Mouse (Mus musculus) midbrain, embryonic 10.5 days (tissue): ENCODE measurements around the gene Zfp982. TPM values are rescaled to one million over a fixed set of nuclear protein-coding genes. Genes with fewer than 3 reads are reported as not detected.
"Not testable (repeated sequence)": the region's sequence is repeated elsewhere in the genome, so short reads cannot be mapped to it uniquely, and the experiment has no call there.

Source experiments
- DNase-seq: peaks from one replicate; pipeline ENCODE4 v3.0.0-alpha.2; 2017; ENCODE audit warnings: low spot score
- H3K27ac ChIP-seq: fragments of 300-500 bp; sonication (generic); replicated peaks from 2 replicates; pipeline ENCODE4 v1.5.1; 2016; ENCODE audit warnings: mild to moderate bottlenecking
- H3K27me3 ChIP-seq: fragments of 300-500 bp; sonication (generic); 2 replicates; pipeline ENCODE4 v1.6.1; 2016; ENCODE audit warnings: low read depth, mild to moderate bottlenecking; ENCODE audit not compliant: poor library complexity, severe bottlenecking
- H3K36me3 ChIP-seq: fragments of 300-500 bp; sonication (generic); 2 replicates; pipeline ENCODE4 v1.6.1; 2016; ENCODE audit warnings: mild to moderate bottlenecking, moderate library complexity
- H3K4me1 ChIP-seq: fragments of 300-500 bp; sonication (generic); 2 replicates; pipeline ENCODE4 v1.6.1; 2016
- H3K4me3 ChIP-seq: fragments of 300-500 bp; sonication (generic); 2 replicates; pipeline ENCODE4 v1.5.1; 2016; ENCODE audit warnings: mild to moderate bottlenecking, moderate library complexity
- H3K9me3 ChIP-seq: fragments of 300-500 bp; sonication (generic); replicated peaks from 2 replicates; pipeline ENCODE4 v1.6.1; 2016; ENCODE audit warnings: mild to moderate bottlenecking
- WGBS: fragments of 180-500 bp; shearing (Covaris S2); methylation state at CpG from one replicate; pipeline ENCODE4 v1.1.7; 2016; 5-methylcytosine and 5-hydroxymethylcytosine counted together
- polyA plus RNA-seq: library from polyadenylated mRNA; unstranded; fragments of >200 nt; fragmentation: Nextera tagmentation; extraction: Ambion mirVana; gene quantifications from 2 replicates; pipeline ENCODE4 v1.2.1, GENCODE M21; 2016

Gene Zfp982
- polyA plus RNA-seq, 1 experiment from 2014 or later, result 6.5 TPM

GRCm38 (mm10) chr4:147525125-147525524 lies 32.9 kb downstream of the Zfp982 start:
- H3K27ac ChIP-seq, result no peak overlapping the region
- peaks cover 96% of the 10 kb centered on the region for H3K9me3 ChIP-seq

GRCm38 (mm10) chr4:147530366-147530765 lies 38.1 kb downstream of the Zfp982 start:
- Histone ChIP-seq H3K36me3 (no peaks in the 10 kb centered on the region), H3K27ac (no peak overlapping the region), H3K9me3 (peaks cover 77% of the 10 kb centered on the region), H3K4me3 (no peak overlapping the region), H3K27me3 (no peaks in the 10 kb centered on the region), H3K4me1 (no peaks in the 10 kb centered on the region)
- 91% methylated on average over 1 of the region's 1 CpGs for WGBS
- no peak for DNase-seq

More at GRCm38 (mm10) chr4:147525125-147525524, 32.9 kb downstream of the Zfp982 start:
- WGBS, result 88% methylated on average over 1 of the region's 1 CpGs
- Histone ChIP-seq H3K27me3 (no peaks in the 10 kb centered on the region), H3K4me3 (no peak overlapping the region), H3K36me3 (no peaks in the 10 kb centered on the region), H3K4me1 (no peaks in the 10 kb centered on the region)
- DNase-seq, result no peak

GRCm38 (mm10) chr4:147535916-147536315 lies 43.7 kb downstream of the Zfp982 start:
- not testable (repeated sequence) for H3K27me3 ChIP-seq, DNase-seq, H3K4me3 ChIP-seq, H3K4me1 ChIP-seq, H3K27ac ChIP-seq, H3K36me3 ChIP-seq
- H3K9me3 ChIP-seq, result peaks cover 67% of the 10 kb centered on the region

- no peak for DNase-seq
- peaks cover 70% of the 10 kb centered on the region for H3K9me3 ChIP-seq
- H3K4me3 ChIP-seq, result no peak overlapping the region
- H3K27me3 ChIP-seq, result no peaks in the 10 kb centered on the region
- H3K27ac ChIP-seq, result no peak overlapping the region
- WGBS, result 85% methylated on average over 2 of the region's 2 CpGs
- H3K4me1 ChIP-seq, result no peaks in the 10 kb centered on the region
- H3K36me3 ChIP-seq, result no peaks in the 10 kb centered on the region
Measured at GRCm38 (mm10) chr4:147537702-147538101, 45.5 kb downstream of the Zfp982 start.

- DNase-seq, H3K27ac ChIP-seq, H3K4me3 ChIP-seq, H3K27me3 ChIP-seq, H3K36me3 ChIP-seq, H3K4me1 ChIP-seq: not testable (repeated sequence)
- H3K9me3 ChIP-seq, result peaks cover 68% of the 10 kb centered on the region
- WGBS, result 95% methylated on average over 3 of the region's 3 CpGs
Measured at GRCm38 (mm10) chr4:147539918-147540317, 47.7 kb downstream of the Zfp982 start, which contains the start of gene Gm16503. TSS of gene Gm16503 (plus strand) at chr4:147540218.

DNA sequence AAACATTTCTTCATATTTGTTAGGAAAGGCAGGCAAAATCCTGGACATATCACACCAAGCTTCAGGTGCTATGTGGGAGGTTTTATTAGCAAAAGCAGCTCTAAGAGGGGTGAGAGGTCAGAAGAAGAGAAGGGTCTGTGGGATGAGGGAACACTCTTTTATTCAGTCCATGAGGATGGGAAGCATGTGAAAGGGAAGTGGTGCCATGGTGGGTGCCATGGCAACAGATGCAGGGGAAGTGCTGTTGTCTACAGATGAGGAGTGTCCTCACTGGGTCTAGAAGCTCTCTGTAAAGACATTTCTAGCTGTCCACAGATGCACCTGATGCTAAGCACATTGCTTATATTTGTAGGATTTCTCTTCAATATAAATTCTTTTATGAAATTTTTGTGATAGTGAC lies 48.9 kb downstream of the Zfp982 start:
- Histone ChIP-seq H3K27me3 (no peaks in the 10 kb centered on the region), H3K27ac (no peak overlapping the region), H3K4me1 (no peaks in the 10 kb centered on the region), H3K36me3 (no peaks in the 10 kb centered on the region), H3K4me3 (no peak overlapping the region), H3K9me3 (peaks cover 56% of the 10 kb centered on the region)
- DNase-seq, result no peak

- H3K9me3 ChIP-seq, result peaks cover 33% of the 10 kb centered on the region
- WGBS, result 73% methylated on average over 5 of the region's 5 CpGs
- H3K4me3 ChIP-seq, H3K36me3 ChIP-seq, H3K4me1 ChIP-seq, H3K27me3 ChIP-seq, H3K27ac ChIP-seq, DNase-seq: not testable (repeated sequence)
Measured at GRCm38 (mm10) chr4:147553071-147553470, 60.9 kb downstream of the Zfp982 start, which contains the start of gene Zfp985. TSS of gene Zfp985 (plus strand) at chr4:147553277.

GRCm38 (mm10) chr4:147554361-147554760 lies 62.1 kb downstream of the Zfp982 start:
- not testable (repeated sequence) for H3K4me3 ChIP-seq, DNase-seq, H3K36me3 ChIP-seq, H3K27me3 ChIP-seq, H3K27ac ChIP-seq, H3K4me1 ChIP-seq
- H3K9me3 ChIP-seq, result peaks cover 37% of the 10 kb centered on the region
- 77% methylated on average over 2 of the region's 2 CpGs for WGBS

- not testable (repeated sequence) for H3K4me1 ChIP-seq, H3K27ac ChIP-seq, H3K36me3 ChIP-seq, H3K27me3 ChIP-seq, H3K4me3 ChIP-seq, DNase-seq
- H3K9me3 ChIP-seq, result peaks cover 26% of the 10 kb centered on the region
- WGBS, result 67% methylated on average over 1 of the region's 1 CpGs
Measured at GRCm38 (mm10) chr4:147556921-147557320, 64.7 kb downstream of the Zfp982 start.

DNA sequence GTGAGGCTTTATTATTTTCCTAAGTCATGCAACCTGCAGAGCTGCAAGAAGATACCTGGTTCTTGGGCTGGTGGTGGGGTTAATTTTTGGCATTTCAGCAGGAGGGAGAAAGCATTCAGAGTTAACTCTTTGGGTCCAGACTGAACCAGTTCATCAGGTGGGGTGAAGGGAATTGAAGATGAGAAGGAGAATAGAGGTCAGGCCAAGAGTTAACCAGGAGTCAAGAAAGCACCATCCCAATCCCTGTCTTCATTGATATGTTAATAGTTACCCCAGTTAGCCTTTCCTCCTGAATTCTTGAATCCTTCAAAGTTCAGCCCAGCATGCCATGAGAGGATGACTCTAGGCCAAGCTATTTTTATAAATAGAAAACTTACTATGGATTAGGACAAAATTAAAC lies 65.8 kb downstream of the Zfp982 start:
- not testable (repeated sequence) for H3K27ac ChIP-seq, H3K27me3 ChIP-seq, H3K36me3 ChIP-seq, DNase-seq, H3K4me1 ChIP-seq, H3K4me3 ChIP-seq
- peaks cover 21% of the 10 kb centered on the region for H3K9me3 ChIP-seq

DNA sequence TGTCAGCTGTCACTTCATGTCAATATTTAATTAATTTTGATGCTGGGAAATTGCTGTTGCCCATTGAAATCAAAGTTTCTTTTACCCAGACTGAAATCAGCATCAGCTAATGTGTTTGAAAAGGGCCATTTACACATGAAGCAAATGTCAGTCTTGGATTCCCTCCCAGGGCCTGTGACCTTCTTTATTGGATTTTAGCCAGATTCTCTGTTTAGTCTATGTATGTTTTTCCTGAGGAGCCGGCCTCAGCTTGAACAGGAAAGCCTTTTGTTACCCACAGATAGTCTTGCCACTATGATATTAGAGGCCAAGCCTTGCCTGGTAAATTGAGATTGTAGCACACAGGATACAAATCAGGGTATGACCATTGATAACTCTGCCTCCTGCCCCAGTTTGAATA lies 66.9 kb downstream of the Zfp982 start:
- not testable (repeated sequence) for H3K27ac ChIP-seq, H3K27me3 ChIP-seq, H3K4me3 ChIP-seq, H3K36me3 ChIP-seq, H3K4me1 ChIP-seq, DNase-seq
- peaks cover 14% of the 10 kb centered on the region; the same call in 1 of the 2 replicates for H3K9me3 ChIP-seq
- whole genome bisulfite sequencing, result 72% methylated on average over 1 of the region's 1 CpGs

Other genes with a start within 250 kb of the Zfp982 start
- 0.06 and 0.09 TPM in 2 replicates for gene Zfp988, start 186.7 kb upstream of the Zfp982 start, polyA plus RNA-seq
- gene Zfp978, start 131.1 kb upstream of the Zfp982 start, polyA plus RNA-seq, result not detected in 2 replicates
- 0.46 and 0.47 TPM in 2 replicates for gene Gm16503, start 47.8 kb downstream of the Zfp982 start, polyA plus RNA-seq
- 0.06 and 0.23 TPM in 2 replicates for gene Zfp985, start 60.9 kb downstream of the Zfp982 start, polyA plus RNA-seq
- 2.6 and 2.7 TPM in 2 replicates for gene Zfp979, start 150.1 kb downstream of the Zfp982 start, polyA plus RNA-seq
- not detected in 2 replicates for gene Zfp534, start 210.1 kb downstream of the Zfp982 start, polyA plus RNA-seq